Mouse (Mus musculus): ENCODE results near the gene 1700001P01Rik. TPM values are rescaled to one million over a fixed set of nuclear protein-coding genes. Genes with fewer than 3 reads are reported as not detected.

1700001P01Rik gene
- polyA plus RNA-seq, 1 experiment = not detected

- TF ChIP-seq CTCF (IDR thresholded peaks at IDR 0.05; ENCODE audit: insufficient read depth, low read depth, low read length) = no peak
- TF ChIP-seq POLR2A (IDR thresholded peaks at IDR 0.05; ENCODE audit: insufficient read depth, low read depth, low read length) = no peak
- Histone ChIP-seq H3K27ac (ENCODE audit: insufficient read depth, low read depth, low read length) (no peak overlapping the region), H3K4me3 (ENCODE audit: insufficient read depth, low read depth, low read length) (no peak overlapping the region), H3K4me1 (ENCODE audit: control insufficient read depth, insufficient read depth, low read length) (no peaks in the 10 kb centered on the region)
- 71% methylated on average over 13 of the region's 13 CpGs for WGBS
Observed at GRCm38 (mm10) chr11:97775186-97775585, 532 bp downstream of the 1700001P01Rik start.

GRCm38 (mm10) chr11:97771410-97771809, 4.3 kb downstream of the 1700001P01Rik start:
- WGBS = 82% methylated on average over 14 of the region's 14 CpGs
- no peak overlapping the region for H3K27ac ChIP-seq (ENCODE audit: insufficient read depth, low read depth, low read length)
- no peaks in the 10 kb centered on the region for H3K4me1 ChIP-seq (ENCODE audit: control insufficient read depth, insufficient read depth, low read length)
- TF ChIP-seq CTCF (IDR thresholded peaks at IDR 0.05; ENCODE audit: insufficient read depth, low read depth, low read length) (no peak), POLR2A (IDR thresholded peaks at IDR 0.05; ENCODE audit: insufficient read depth, low read depth, low read length) (no peak)
- H3K4me3 ChIP-seq (ENCODE audit: insufficient read depth, low read depth, low read length) = no peak overlapping the region

- H3K27ac ChIP-seq (ENCODE audit: insufficient read depth, low read depth, low read length) = no peak overlapping the region
- WGBS = 40% methylated on average over 2 of the region's 2 CpGs
- TF ChIP-seq CTCF (IDR thresholded peaks at IDR 0.05; ENCODE audit: insufficient read depth, low read depth, low read length) = no peak
- no peak for TF ChIP-seq POLR2A (IDR thresholded peaks at IDR 0.05; ENCODE audit: insufficient read depth, low read depth, low read length)
- no peak overlapping the region for H3K4me3 ChIP-seq (ENCODE audit: insufficient read depth, low read depth, low read length)
- H3K4me1 ChIP-seq (ENCODE audit: control insufficient read depth, insufficient read depth, low read length) = no peaks in the 10 kb centered on the region
Observed at GRCm38 (mm10) chr11:97769704-97770103, 6.0 kb downstream of the 1700001P01Rik start.

- under 1% methylated on average over 38 of the region's 38 CpGs for WGBS
- peak within 1 kb of the TSS; percentile 78 for H3K27ac ChIP-seq (ENCODE audit: insufficient read depth, low read depth, low read length)
- H3K4me1 ChIP-seq (ENCODE audit: control insufficient read depth, insufficient read depth, low read length) = peaks cover 4% of the 10 kb centered on the region; the same call in 1 of the 2 replicates
- peak; percentile 60; the same call in 1 of the 2 replicates for TF ChIP-seq POLR2A (IDR thresholded peaks at IDR 0.05; ENCODE audit: insufficient read depth, low read depth, low read length)
- no peak for TF ChIP-seq CTCF (IDR thresholded peaks at IDR 0.05; ENCODE audit: insufficient read depth, low read depth, low read length)
- H3K4me3 ChIP-seq (ENCODE audit: insufficient read depth, low read depth, low read length) = peak within 1 kb of the TSS; percentile 83
Observed at GRCm38 (mm10) chr11:97766154-97766881, 9.4 kb downstream of the 1700001P01Rik start, which contains the start of gene Cwc25. Gene Cwc25 (minus strand): TSS chr11:97766556.

- Histone ChIP-seq H3K4me1 (ENCODE audit: control insufficient read depth, insufficient read depth, low read length) (peaks cover 4% of the 10 kb centered on the region; the same call in 1 of the 2 replicates), H3K27ac (ENCODE audit: insufficient read depth, low read depth, low read length) (no peak overlapping the region), H3K4me3 (ENCODE audit: insufficient read depth, low read depth, low read length) (no peak overlapping the region)
- TF ChIP-seq CTCF (IDR thresholded peaks at IDR 0.05; ENCODE audit: insufficient read depth, low read depth, low read length) (no peak), POLR2A (IDR thresholded peaks at IDR 0.05; ENCODE audit: insufficient read depth, low read depth, low read length) (no peak)
Observed at GRCm38 (mm10) chr11:97761638-97762037, 14.1 kb downstream of the 1700001P01Rik start.

GRCm38 (mm10) chr11:97758942-97759341, 16.8 kb downstream of the 1700001P01Rik start:
- Histone ChIP-seq H3K4me3 (ENCODE audit: insufficient read depth, low read depth, low read length) (no peak overlapping the region), H3K4me1 (ENCODE audit: control insufficient read depth, insufficient read depth, low read length) (no peaks in the 10 kb centered on the region), H3K27ac (ENCODE audit: insufficient read depth, low read depth, low read length) (no peak overlapping the region)
- 77% methylated on average over 6 of the region's 6 CpGs for WGBS
- TF ChIP-seq POLR2A (IDR thresholded peaks at IDR 0.05; ENCODE audit: insufficient read depth, low read depth, low read length) = no peak
- TF ChIP-seq CTCF (IDR thresholded peaks at IDR 0.05; ENCODE audit: insufficient read depth, low read depth, low read length) = no peak

GRCm38 (mm10) chr11:97758125-97758524, 17.6 kb downstream of the 1700001P01Rik start:
- Histone ChIP-seq H3K4me1 (ENCODE audit: control insufficient read depth, insufficient read depth, low read length) (peaks cover 5% of the 10 kb centered on the region), H3K4me3 (ENCODE audit: insufficient read depth, low read depth, low read length) (no peak overlapping the region), H3K27ac (ENCODE audit: insufficient read depth, low read depth, low read length) (no peak overlapping the region)
- no peak for TF ChIP-seq POLR2A (IDR thresholded peaks at IDR 0.05; ENCODE audit: insufficient read depth, low read depth, low read length)
- TF ChIP-seq CTCF (IDR thresholded peaks at IDR 0.05; ENCODE audit: insufficient read depth, low read depth, low read length) = no peak
- WGBS = 86% methylated on average over 1 of the region's 1 CpGs

GRCm38 (mm10) chr11:97753277-97753676, 22.4 kb downstream of the 1700001P01Rik start:
- Histone ChIP-seq H3K4me1 (ENCODE audit: control insufficient read depth, insufficient read depth, low read length) (peaks cover 10% of the 10 kb centered on the region), H3K4me3 (ENCODE audit: insufficient read depth, low read depth, low read length) (no peak overlapping the region), H3K27ac (ENCODE audit: insufficient read depth, low read depth, low read length) (peak overlapping the region; percentile 75; the same call in 1 of the 2 replicates)
- TF ChIP-seq POLR2A (IDR thresholded peaks at IDR 0.05; ENCODE audit: insufficient read depth, low read depth, low read length) (no peak), CTCF (IDR thresholded peaks at IDR 0.05; ENCODE audit: insufficient read depth, low read depth, low read length) (no peak)
- WGBS = 56% methylated on average over 8 of the region's 8 CpGs

- TF ChIP-seq POLR2A (IDR thresholded peaks at IDR 0.05; ENCODE audit: insufficient read depth, low read depth, low read length) (no peak), CTCF (IDR thresholded peaks at IDR 0.05; ENCODE audit: insufficient read depth, low read depth, low read length) (no peak)
- Histone ChIP-seq H3K4me1 (ENCODE audit: control insufficient read depth, insufficient read depth, low read length) (peaks cover 7% of the 10 kb centered on the region), H3K4me3 (ENCODE audit: insufficient read depth, low read depth, low read length) (no peak overlapping the region), H3K27ac (ENCODE audit: insufficient read depth, low read depth, low read length) (no peak overlapping the region)
- 87% methylated on average over 5 of the region's 5 CpGs for WGBS
Observed at GRCm38 (mm10) chr11:97748496-97748895, 27.2 kb downstream of the 1700001P01Rik start.

All from olfactory bulb, adult 2 months (tissue).